Mouse (Mus musculus): ENCODE data around the gene Ep400. TPM values are rescaled to one million over a fixed set of nuclear protein-coding genes. Genes with fewer than 3 reads are reported as not detected.

Gene Ep400
- polyA plus RNA-seq, 1 experiment: 155 TPM

DNA sequence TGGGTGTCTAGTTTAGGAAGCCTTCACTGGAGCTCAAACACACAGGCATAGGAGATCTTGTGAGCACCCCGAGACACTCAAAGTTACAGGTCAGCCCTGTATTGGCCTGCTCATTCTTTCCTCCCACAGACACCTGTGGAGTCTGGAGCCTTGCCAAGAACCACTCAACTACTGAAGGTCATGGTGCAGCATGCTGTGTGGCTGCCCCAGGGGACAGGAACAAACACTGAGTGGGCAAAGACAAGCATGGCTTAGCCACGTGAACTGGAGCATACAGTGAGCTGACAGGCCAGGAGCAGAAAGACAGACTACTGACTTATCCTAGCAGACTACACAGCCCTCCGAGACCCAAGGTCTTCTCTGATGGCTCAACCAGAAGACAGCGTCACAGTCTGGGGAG, 27.2 kb upstream of the Ep400 start:
- no peaks in the 10 kb centered on the region for H3K27me3 ChIP-seq (ENCODE audit: control insufficient read depth, insufficient read depth, low read length)
- H3K4me3 ChIP-seq (ENCODE audit: control insufficient read depth, insufficient read depth, low read length): no peak overlapping the region
- no peak for TF ChIP-seq POLR2A (IDR thresholded peaks at IDR 0.05; ENCODE audit: control insufficient read depth, extremely low read depth, insufficient read depth, low read length, poor library complexity)
- no peak for TF ChIP-seq CTCF (IDR thresholded peaks at IDR 0.05; ENCODE audit: borderline replicate concordance, control insufficient read depth, extremely low read depth, insufficient read depth, low read length, poor library complexity)
- WGBS: 67% methylated on average over 4 of the region's 4 CpGs
- peaks cover 8% of the 10 kb centered on the region; the same call in 1 of the 2 replicates for H3K4me1 ChIP-seq (replicated peaks; ENCODE audit: control insufficient read depth, insufficient read depth, low read length)
- DNase-seq: no peak
- H3K36me3 ChIP-seq (ENCODE audit: control insufficient read depth, insufficient read depth, low read length): peaks cover 46% of the 10 kb centered on the region
- no peak overlapping the region for H3K27ac ChIP-seq (ENCODE audit: control insufficient read depth, insufficient read depth, low read length)

DNA sequence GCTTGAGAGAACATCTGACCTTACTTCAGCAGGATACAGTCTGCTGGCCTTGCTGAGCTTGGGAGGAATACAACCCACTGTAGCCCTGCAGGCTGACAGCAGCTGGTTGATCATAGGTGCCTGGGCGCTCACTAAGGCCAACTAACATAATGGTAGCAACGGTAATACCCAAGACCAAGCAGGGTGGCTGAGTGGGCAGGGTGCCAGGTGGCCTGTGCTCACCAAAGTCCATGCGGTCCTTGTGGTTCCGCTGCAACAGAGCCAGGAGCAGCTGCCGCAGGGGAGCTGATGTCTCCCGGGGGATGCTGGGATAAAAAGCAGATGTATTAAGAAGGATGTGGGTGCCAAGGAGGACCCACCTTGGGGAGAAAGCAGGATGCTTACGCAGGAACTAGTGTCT, 23.8 kb upstream of the Ep400 start:
- Histone ChIP-seq H3K27ac (ENCODE audit: control insufficient read depth, insufficient read depth, low read length) (no peak overlapping the region), H3K36me3 (ENCODE audit: control insufficient read depth, insufficient read depth, low read length) (peaks cover 75% of the 10 kb centered on the region), H3K4me3 (ENCODE audit: control insufficient read depth, insufficient read depth, low read length) (no peak overlapping the region), H3K4me1 (replicated peaks; ENCODE audit: control insufficient read depth, insufficient read depth, low read length) (no peaks in the 10 kb centered on the region), H3K27me3 (ENCODE audit: control insufficient read depth, insufficient read depth, low read length) (no peaks in the 10 kb centered on the region)
- WGBS: 98% methylated on average over 7 of the region's 7 CpGs
- no peak for DNase-seq
- TF ChIP-seq CTCF (IDR thresholded peaks at IDR 0.05; ENCODE audit: borderline replicate concordance, control insufficient read depth, extremely low read depth, insufficient read depth, low read length, poor library complexity) (no peak), POLR2A (IDR thresholded peaks at IDR 0.05; ENCODE audit: control insufficient read depth, extremely low read depth, insufficient read depth, low read length, poor library complexity) (no peak)

DNA sequence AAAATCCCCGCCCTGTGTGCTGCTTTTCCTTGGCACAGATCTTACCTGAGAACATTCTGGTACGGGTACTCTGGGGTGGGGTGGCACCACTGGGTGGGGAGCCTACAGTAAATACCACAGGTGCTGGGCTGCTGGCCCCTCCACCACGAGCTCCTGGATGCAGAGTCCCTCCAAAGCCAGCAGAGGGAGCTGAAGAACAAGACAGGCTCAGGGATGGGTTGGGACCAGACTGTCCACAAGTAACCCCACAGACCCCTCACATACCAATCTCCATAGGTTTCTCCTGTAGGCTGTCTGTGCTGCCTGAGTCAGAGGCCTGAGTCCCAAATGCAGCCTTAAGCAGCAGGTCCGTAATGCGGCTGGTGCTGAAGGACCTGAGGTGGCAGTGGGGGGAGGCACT, 18.2 kb upstream of the Ep400 start:
- Histone ChIP-seq H3K27ac (ENCODE audit: control insufficient read depth, insufficient read depth, low read length) (no peak overlapping the region), H3K4me1 (replicated peaks; ENCODE audit: control insufficient read depth, insufficient read depth, low read length) (no peaks in the 10 kb centered on the region), H3K4me3 (ENCODE audit: control insufficient read depth, insufficient read depth, low read length) (no peak overlapping the region), H3K27me3 (ENCODE audit: control insufficient read depth, insufficient read depth, low read length) (no peaks in the 10 kb centered on the region), H3K36me3 (ENCODE audit: control insufficient read depth, insufficient read depth, low read length) (peaks cover 56% of the 10 kb centered on the region)
- TF ChIP-seq POLR2A (IDR thresholded peaks at IDR 0.05; ENCODE audit: control insufficient read depth, extremely low read depth, insufficient read depth, low read length, poor library complexity) (no peak), CTCF (IDR thresholded peaks at IDR 0.05; ENCODE audit: borderline replicate concordance, control insufficient read depth, extremely low read depth, insufficient read depth, low read length, poor library complexity) (peak; percentile 68; the same call in 1 of the 2 replicates)
- peak; percentile 52 for DNase-seq
- WGBS: 81% methylated on average over 5 of the region's 5 CpGs

DNA sequence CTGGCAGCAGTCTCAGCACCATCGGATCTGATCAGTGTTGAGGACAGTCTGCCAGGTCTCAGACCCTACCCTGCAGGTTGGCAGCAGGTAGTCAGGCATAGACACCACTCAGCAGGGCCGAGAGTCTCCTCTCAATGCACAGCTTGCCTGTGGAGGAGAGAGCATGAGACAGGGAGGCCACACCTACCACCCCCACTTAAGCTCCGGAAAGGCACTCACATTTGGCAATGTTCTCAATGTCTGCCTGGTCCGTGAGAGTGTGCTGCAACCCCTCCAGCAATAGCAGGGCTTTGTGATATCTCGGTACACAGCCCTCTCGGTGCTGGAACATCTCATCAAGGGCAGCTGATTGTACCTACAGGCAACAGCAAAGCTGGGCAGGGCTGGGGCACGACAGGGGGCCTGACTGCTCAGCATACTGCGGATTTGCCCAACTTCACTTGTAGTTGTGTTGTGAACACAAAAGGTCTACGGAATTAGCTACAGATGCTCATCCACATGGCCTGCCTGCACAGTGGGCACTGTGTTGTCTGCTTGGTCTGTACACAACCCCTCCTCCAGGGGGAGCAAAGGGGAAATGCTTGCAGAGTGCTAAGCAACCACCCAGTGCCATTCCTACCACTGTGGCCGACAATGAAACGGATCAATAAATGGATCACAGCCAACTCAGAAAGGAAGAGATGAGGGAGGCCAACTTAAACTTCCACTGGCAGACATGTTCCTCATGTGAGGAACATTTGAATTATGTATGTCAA, 15.7 kb upstream of the Ep400 start:
- Histone ChIP-seq H3K36me3 (ENCODE audit: control insufficient read depth, insufficient read depth, low read length) (peaks cover 32% of the 10 kb centered on the region; the same call in 1 of the 2 replicates), H3K4me1 (replicated peaks; ENCODE audit: control insufficient read depth, insufficient read depth, low read length) (no peaks in the 10 kb centered on the region), H3K27ac (ENCODE audit: control insufficient read depth, insufficient read depth, low read length) (no peak overlapping the region), H3K4me3 (ENCODE audit: control insufficient read depth, insufficient read depth, low read length) (no peak overlapping the region), H3K27me3 (ENCODE audit: control insufficient read depth, insufficient read depth, low read length) (no peaks in the 10 kb centered on the region)
- WGBS: 96% methylated on average over 11 of the region's 11 CpGs
- peak; percentile 19 for DNase-seq
- TF ChIP-seq POLR2A (IDR thresholded peaks at IDR 0.05; ENCODE audit: control insufficient read depth, extremely low read depth, insufficient read depth, low read length, poor library complexity) (no peak), CTCF (IDR thresholded peaks at IDR 0.05; ENCODE audit: borderline replicate concordance, control insufficient read depth, extremely low read depth, insufficient read depth, low read length, poor library complexity) (no peak)

DNA sequence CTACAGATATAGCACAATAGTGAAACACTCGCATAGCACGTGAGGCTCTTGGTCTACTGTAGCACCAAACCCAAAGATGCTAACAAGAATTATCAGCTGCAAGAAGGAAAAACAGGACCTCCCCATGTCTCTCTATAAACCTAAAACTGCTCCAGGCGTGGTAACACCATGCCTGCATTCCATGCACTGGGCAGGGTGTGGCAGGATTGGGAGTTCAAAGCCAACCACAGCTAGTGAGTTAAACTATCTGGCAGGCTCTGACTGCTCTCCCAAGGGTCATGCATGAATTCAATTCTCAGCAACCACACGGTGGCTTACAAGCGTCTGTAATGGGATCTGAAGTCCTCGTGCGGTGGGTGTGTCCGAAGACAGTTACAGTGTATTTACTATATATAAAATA, 12.6 kb upstream of the Ep400 start:
- Histone ChIP-seq H3K4me1 (replicated peaks; ENCODE audit: control insufficient read depth, insufficient read depth, low read length) (peaks cover 14% of the 10 kb centered on the region), H3K27ac (ENCODE audit: control insufficient read depth, insufficient read depth, low read length) (no peak overlapping the region), H3K36me3 (ENCODE audit: control insufficient read depth, insufficient read depth, low read length) (peaks cover 17% of the 10 kb centered on the region; the same call in 1 of the 2 replicates), H3K27me3 (ENCODE audit: control insufficient read depth, insufficient read depth, low read length) (no peaks in the 10 kb centered on the region), H3K4me3 (ENCODE audit: control insufficient read depth, insufficient read depth, low read length) (no peak overlapping the region)
- DNase-seq: no peak
- WGBS: 93% methylated on average over 8 of the region's 8 CpGs
- no peak for TF ChIP-seq POLR2A (IDR thresholded peaks at IDR 0.05; ENCODE audit: control insufficient read depth, extremely low read depth, insufficient read depth, low read length, poor library complexity)
- no peak for TF ChIP-seq CTCF (IDR thresholded peaks at IDR 0.05; ENCODE audit: borderline replicate concordance, control insufficient read depth, extremely low read depth, insufficient read depth, low read length, poor library complexity)

DNA sequence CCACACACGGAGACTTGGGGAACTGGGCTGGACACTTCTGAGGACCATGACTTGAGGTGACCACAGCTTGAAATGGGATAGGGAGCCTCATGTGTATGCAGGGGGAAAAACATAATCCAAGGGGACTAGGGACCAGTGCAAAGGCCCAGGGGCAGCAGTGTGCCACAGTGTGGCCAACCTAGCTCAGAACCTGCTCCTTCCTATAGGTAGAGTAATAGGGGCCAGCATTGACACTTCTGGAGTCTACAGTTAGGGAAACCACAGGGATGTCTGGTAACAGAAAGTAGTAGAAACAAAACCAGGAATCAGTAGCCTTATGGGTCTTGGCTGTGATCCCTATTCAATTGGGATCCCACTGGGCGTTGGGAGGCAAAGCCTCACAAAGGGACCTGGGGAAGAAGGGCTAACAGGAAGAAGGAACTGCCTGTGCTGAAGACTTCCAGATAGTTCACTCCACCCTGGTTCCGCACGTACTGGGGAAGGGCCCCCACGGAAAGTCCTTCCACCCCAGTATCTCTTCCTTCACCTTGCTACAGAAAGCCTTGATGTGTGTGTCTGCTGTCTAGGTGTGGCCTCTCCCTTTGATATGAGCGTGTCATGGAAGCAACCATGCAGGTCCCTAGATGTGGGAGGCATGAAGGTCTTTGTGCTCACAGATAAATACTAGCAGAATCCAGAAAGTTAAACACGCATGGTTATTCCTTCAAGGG, 11.2 kb upstream of the Ep400 start:
- DNase-seq: no peak
- H3K36me3 ChIP-seq (ENCODE audit: control insufficient read depth, insufficient read depth, low read length): peaks cover 4% of the 10 kb centered on the region; the same call in 1 of the 2 replicates
- TF ChIP-seq CTCF (IDR thresholded peaks at IDR 0.05; ENCODE audit: borderline replicate concordance, control insufficient read depth, extremely low read depth, insufficient read depth, low read length, poor library complexity): no peak
- TF ChIP-seq POLR2A (IDR thresholded peaks at IDR 0.05; ENCODE audit: control insufficient read depth, extremely low read depth, insufficient read depth, low read length, poor library complexity): no peak
- peaks cover 14% of the 10 kb centered on the region for H3K4me1 ChIP-seq (replicated peaks; ENCODE audit: control insufficient read depth, insufficient read depth, low read length)
- no peaks in the 10 kb centered on the region for H3K27me3 ChIP-seq (ENCODE audit: control insufficient read depth, insufficient read depth, low read length)
- H3K4me3 ChIP-seq (ENCODE audit: control insufficient read depth, insufficient read depth, low read length): no peak overlapping the region
- WGBS: 86% methylated on average over 7 of the region's 7 CpGs
- no peak overlapping the region for H3K27ac ChIP-seq (ENCODE audit: control insufficient read depth, insufficient read depth, low read length)
